Mouse (Mus musculus) urinary bladder, adult 2 months (tissue): ENCODE measurements around the gene 2310033P09Rik. TPM values are rescaled to one million over a fixed set of nuclear protein-coding genes. Genes with fewer than 3 reads are reported as not detected.

Source experiments
- DNase-seq: peaks from one replicate; pipeline ENCODE4 v3.0.0; 2022; ENCODE audit warnings: low spot score
- polyA plus RNA-seq: library from polyadenylated mRNA; depleted of rRNA; stranded (reverse); fragments of >200 nt; gene quantifications from 2 replicates; pipeline ENCODE4 v1.2.3, GENCODE M21; 2012; rRNA removed

Gene 2310033P09Rik
- 23.8 and 26.1 TPM in 2 replicates for polyA plus RNA-seq

DNA sequence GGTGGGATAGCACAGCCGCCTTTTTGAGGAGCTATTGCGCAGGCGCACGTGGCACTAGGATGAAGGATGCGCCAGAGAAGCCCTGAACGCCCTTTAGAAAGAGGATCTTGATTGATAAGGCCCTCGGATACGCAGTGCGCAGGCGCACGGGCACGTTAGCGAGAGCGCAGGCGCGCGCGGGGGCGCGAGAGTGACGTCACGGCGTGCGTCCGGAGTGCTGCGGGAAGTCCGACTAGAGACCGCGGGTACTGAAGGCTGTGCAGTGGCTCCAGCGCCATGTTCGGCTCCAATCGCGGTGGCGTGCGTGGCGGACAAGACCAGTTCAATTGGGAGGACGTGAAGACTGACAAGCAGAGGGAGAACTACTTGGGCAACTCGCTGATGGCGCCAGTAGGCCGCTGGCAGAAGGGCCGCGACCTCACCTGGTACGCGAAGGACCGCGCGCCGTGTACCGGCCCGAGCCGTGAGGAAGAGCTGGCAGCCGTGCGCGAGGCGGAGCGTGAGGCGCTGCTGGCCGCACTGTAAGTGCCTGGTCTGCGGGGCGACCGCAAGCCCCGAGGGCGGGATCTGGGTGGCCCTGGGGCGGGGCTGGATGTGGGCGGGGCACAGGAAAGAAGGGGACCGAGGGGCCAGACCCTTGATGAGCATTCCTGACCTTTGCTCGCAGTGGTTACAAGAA, at the start of gene 2310033P09Rik:
Gene 2310033P09Rik, plus strand, starts transcription at position 169 of the 679 bp plus-strand sequence.
- peak; percentile 84 for DNase-seq

DNA sequence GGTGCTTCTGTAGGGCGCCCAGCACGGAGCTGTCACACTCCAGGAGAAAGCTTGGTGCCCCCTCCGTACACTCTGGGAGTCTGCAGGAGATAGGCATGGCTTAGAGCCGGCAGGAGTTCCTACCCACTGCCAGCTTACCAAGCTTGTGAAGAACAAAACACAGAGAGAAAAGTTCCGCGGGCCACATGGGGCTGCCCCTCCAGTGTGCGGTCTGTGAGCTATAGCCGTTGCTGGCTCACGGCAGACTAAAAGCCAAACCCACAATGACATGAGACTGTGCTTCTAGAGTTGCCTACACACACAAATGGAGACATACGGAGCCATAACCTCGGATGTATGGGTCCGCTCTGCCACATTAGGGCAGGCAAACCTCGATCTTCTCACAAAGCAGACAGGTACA, 49.0 kb upstream of the 2310033P09Rik start:
- no peak for DNase-seq

DNA sequence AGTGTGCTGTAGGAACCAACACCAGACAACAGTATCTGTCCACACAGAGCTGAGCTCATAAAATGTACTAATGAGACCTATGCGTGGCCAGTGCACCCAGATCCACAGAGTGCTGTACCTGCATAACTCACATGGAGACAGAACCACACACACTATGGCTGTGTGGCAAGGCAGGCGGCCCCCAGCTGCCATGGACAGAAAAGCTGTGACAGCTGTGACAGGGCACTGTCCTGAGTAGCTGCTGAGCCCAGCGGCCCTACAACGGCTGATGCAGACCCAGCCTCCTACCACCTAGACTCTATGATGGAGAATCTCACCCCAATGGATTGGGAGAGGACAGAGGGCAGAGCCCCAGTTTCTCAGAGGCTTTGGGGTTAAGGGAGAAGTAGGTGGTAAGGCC, 48.6 kb upstream of the 2310033P09Rik start:
- DNase-seq: no peak

DNA sequence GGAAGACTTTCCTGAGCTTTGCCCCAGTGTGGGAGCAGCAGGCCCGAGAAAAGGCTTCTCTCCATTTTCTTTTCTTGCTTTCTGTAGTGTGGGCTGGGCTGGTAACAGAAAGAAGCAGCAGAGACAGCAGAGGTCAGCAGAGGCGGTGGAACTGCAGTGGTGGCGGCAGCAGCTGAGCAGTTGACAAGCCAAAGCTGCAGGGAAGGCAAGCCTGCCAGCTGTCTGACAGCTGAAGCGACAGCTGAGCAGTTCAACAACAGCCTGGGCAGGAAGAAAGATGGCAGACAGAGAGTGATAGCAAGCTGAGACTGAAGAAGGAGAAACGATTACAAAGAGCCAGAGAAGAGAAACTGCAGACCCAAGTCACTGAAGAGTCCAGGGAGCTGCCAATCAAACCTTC, 46.7 kb upstream of the 2310033P09Rik start:
- no peak for DNase-seq

DNA sequence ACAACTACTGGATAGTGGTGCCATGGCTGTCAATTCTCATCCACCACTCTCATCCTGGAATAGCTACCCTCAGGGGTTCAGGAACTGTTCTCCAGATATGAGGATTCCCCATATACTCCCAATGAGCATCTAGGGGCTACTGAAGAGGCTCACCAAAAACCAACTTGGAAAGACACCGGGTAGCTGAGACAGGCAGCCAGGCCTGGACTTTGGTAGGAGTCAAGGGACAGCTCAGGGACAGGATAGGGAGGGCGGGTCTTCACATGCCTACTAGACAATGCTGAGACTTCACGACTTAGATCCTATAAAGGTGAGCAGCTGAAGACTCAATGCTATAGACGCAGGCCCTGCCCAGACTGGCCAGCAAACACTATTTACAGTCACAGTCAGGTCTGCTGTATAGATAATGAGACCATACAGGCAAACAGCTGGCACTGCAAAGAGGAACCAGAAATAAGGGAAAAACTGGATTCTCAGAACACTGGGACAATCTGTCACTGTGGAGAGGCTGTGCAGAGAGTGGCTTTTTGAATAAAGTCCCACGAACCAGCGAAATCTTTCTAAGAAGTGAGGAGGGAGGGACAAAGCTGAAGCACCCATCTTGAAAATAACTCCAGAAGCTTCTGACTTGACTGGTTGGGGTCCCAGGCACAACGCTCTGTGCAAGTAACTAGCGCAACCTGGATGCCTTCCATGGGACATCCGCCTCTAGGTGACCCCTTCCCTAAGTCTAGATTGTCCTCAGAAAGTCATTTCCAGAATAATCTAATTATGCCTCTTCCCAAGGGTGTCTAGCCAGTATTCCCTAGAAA, 45.5 kb upstream of the 2310033P09Rik start:
- no peak for DNase-seq

DNA sequence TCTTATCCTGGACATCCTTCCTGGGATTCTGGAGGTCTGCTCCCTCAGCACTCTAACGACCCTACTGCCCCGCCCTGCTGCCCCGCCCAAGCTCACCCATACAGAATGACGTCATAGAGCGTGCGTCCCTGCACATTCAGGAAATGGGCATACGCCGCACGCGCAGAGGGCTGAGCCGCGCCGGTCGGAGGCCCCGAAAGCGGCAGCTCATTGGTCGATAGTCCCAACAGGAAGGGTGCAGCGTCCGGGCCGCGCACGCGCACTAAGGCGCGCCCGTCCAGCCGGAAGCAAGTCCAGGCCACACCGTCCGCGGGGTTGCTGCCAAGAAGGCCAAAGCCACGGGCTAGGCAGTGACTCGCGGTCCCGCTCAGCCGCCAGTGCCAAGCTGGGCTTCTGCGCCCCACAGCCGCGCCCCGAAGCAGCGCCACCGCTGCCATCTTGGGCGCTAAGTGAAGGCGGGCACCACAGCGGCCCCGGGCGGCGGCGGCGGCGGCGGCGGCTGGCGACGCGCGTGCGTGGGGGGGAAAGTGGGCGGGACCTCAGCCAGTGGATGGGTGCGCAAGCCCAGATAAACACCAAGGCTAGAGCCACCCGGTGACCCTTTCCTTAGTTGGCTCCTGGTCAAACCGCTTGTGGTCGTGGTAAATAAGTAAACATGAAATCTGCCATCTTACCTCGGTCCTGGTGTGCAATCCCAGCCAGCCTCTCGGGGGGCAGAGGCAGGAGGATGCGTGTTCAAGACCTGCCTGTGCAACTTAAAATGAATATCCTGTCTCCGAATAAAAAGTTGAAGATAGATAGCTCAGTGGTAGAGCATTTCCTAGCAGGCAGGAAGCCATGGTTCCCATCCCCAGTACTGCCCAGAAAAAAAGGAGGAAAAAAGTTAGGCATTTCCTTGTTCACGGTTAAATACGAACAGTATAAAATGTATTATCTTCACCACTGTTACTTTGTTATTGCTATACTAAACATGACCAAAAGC, 44.6 kb upstream of the 2310033P09Rik start, which contains the start of gene Iba57:
Gene Iba57, minus strand, starts transcription at position 485 of the 982 bp plus-strand sequence.
- DNase-seq: peak; percentile 99

DNA sequence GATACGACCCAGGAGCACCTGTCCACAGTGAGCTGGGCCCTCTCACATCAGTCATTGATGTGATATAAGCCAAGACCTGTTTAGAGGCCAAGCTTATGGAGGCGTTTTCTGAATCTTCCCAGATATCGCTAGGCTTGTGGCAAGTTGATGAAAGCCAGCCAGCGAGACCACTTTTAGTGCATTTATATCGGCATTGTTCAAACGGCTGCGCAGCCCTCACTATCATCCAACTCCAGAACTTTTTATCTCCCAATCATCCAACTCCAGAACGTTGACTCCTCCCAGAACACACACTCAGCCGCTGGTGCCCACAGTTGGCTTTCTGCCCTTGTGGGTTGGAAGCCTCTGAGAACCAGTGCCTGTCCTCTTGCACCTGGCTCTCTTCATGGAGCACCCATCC, 43.7 kb upstream of the 2310033P09Rik start:
- DNase-seq: no peak

DNA sequence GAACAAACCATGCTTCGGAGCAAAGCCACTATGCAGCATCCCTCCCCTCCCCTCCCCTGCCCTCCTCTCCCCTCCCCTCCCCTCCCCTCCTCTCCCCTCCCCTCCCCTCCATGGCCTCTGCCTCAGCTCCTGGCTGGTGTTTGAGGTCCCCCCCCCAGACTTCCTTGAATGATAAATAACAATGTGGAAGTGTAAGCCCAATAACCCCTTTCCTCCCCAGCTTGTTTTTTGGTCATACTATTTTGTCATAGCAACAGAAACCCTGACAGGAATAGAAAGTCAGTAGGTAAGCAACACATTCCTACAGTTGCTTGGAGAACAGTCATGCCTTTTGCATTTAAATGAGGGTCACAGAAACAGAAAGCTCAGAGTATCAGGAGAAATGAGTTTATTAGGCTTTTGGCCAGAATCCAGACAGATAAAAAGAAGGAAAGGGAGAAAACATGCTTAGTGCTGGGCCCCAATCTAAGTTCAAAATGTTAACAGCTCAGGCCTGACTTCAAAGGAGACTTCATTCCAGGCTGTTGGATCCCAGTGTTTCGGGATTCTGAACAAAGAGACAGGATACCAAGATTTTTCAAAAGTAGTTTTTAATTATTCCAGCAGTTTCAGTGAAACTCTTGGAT, 42.4 kb upstream of the 2310033P09Rik start:
- no peak for DNase-seq

DNA sequence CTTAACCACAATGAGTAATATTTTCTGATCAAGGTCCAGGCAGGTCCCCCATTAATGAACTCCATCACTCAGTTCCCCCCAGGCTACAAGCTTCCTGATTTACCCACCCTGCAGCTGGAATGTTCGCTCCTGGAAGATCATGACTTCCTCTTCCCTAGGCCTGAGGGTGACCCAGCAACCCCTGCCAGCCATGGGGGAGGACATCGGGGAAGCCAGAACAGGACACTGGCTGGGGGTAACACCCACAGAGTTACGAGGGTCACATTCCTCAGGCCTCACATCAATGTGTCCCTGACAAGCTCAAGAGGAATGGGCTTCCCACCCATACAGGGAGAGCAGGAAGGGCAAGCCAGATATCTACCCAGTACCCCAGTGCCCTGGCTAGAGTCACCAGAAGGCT, 38.3 kb upstream of the 2310033P09Rik start:
- DNase-seq: no peak

DNA sequence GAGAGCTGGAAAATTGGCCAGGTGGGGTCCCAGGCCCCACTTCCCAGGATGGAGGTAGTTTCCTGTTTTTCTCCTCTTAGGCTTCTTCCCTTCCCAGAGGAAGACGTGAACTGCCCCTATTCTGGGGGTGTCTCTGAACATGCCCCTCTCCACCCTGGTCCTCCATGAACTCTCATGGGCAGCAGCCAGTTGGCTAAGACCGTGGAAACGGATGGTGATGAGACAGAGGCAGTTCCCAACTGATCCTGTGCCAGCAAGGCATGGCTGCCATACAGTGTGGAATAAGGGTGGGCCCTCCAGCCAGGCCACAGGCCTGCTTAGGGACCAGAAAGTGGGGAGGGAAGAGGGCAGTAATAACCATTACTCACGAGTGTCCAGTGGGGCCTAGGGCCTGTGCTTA, 37.6 kb upstream of the 2310033P09Rik start:
- no peak for DNase-seq

DNA sequence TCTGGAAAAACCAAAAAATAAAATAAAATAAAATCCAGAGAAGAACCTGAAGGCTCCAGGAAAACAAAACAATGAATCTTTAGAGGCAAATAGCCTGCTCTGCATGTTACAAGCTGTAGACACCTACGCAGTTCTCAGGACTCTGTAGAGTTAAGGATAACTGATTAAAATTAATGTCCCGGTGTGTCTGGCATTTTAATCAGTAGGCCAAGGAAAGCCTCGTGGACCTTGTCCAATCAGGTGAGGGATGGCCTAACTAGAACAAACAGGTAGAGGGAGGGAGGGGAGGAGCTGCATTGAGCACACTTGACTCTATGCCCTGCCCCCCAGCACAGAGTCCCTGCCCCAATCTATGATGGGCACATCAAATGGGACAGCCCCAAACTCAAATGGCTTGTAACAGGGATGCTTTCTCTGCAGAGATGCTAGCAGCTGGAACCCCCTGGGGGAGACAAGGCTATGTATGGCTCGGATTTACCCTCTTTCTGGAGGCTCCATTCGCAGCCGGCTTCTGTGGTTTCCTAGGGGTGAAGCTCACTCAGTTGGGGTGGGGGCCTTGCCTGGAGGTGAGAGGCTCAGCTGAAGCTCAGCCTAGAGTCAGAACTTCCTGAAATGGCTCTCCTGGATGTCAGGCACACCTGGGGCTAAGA, 33.8 kb upstream of the 2310033P09Rik start:
- no peak for DNase-seq

DNA sequence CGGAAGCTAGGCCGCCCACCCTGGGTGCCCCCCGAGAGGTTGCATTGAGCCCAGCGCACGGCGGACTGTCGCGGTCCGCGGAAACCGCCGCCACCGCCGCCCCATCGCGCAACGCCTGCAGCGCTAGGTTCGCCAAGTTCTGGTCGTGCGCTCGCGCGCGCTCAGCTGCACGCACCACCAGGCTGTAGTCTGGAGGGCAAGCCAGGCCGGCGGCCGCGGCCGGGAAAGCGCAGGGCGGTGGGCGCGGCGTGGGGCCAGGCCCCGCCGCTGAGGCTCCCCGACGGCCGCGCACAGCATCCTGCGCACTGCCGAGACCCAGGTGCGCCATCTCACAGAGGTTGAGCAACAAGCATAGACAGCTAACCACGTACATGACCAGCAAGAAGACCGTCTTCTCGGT, 31.6 kb upstream of the 2310033P09Rik start:
- no peak for DNase-seq

DNA sequence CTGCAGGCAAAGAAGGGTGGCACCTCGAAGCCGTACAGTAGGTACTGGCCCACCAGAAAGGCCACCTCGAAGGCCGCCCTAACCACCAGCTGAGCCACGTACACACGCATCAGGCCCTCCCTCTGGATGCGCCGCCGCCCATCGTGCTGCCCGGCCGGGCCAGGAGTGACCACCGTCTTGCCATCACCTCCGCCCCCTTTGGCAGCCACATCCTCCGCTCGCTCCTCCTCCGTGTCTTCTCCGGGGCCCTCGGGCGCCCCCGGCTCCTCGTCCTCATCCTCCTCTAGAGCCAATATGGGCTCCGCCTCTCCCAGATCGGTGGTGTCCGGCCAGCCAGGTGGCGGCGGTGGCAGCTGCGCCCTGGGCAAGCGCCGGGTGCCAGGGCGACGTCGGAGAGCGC, 31.2 kb upstream of the 2310033P09Rik start:
- no peak for DNase-seq

DNA sequence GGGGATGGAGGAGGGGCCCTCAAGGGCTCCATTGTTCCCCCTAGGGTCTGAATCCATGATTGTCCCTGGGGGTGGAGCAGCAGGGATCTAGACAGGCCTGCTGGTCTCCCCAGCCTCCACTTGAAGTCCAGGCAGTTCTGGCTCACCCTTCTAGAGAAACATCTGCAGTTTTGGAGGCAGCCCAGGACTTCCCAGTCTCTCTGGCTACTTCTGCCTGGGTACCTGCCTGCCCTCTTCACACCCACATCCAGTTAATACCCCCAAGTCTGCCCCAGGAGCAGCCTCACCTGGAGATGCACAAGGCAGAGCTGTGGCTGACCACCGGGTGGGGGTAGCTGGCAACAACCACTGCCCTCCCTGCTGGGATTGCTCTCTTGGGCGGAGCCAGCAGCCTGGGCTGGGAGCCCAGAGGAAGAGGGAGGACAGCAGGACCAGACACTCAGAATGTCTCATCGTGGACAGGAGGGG, 25.2 kb upstream of the 2310033P09Rik start, which contains the start of gene Gjc2:
Gene Gjc2, minus strand, starts transcription at position 350 of the 468 bp plus-strand sequence.
- no peak for DNase-seq

DNA sequence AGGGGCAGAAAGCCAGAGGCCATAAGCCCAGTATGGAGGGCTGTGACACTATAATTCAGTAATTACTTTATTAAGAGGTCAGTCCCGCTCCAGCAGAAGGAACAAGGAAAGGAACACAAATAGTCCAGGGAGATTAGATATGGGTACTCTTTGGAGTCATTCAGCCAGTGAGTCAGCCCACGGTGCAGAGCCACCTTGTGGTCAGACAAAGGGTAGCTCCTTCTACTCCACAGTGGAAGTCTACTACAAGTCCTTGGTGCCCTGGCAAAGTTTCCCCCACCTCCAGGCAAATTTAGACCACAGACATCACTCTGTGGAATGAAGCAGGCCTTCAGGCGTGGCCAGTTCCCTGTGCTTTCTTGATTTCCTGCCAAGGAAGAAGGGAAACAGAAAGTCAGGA, 24.3 kb upstream of the 2310033P09Rik start:
- DNase-seq: no peak

DNA sequence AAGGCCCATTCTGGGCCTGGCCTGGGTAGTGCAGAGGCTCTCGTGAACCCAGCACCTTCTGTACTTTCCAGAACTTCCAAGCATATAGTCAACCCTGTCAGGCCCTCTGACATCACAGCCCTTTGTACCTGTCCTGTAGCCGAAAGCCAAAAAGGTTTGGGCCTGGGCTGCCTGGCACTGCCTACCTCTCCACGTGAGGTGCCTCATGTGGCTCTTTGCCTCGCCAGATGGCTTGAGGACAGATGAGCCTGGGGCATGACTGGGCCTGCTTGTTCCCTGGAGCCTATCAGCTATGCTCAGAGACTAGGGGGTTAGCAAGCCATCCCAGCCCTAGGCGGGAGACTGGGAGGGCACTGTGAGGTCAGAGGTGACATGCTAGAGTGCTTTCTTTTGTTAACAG, 22.6 kb upstream of the 2310033P09Rik start:
- no peak for DNase-seq

DNA sequence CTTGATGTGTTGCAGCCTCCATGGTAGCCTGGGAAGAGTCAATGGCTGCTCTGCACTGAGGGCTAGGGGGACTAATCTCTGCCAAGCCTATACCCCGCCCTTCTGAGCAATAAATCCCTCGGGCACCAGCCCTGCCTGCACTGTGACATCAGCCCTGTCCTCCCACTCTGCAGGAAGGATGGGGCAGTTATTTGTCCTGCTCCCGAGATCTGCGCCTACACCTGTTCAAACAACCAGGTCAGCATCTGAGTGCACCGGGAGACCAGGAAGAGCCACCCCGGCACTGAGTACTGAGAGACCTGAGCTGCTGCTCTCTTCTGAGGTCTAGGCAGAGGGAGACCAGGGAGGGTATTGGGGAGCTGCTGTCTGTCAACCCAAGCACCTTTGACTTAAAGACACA, 20.4 kb upstream of the 2310033P09Rik start:
- no peak for DNase-seq

DNA sequence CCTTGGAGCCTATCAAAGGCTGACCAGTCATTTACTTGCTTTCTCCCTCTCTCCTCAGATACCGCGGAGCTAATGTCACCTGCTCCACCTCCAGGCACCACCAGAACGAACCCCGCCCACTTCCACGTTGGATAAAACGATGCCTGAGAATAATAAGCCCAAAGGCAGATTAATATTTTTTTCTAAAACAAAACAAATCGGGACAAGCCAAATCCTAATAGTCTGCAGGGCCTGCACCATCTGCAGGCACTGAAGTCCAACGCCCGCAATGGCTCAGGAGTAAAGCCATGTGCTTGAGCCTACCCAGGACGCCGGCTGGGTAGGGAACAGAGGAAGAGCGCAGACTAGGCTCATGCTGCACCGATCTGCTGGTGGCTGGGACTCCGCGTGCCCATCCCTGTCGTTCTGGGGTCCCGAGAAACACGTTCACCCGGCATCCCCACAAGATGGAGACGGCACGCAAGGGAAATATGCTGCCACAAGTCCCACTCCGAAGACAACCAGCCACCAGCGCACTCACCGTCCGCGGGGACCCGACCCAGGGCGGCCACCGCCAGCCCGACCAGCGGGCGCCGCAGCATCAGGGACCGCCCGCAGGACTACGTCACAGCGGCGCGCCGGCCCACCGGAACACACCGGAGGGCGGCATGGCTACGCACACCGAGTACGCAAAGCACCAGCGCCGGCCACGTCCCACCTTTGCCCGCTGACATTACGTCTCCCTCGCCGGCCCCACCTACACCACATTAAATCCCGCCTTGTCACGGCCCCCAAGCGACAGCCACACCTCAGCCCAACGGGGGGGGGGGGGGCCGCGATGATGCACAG, 16.7 kb upstream of the 2310033P09Rik start:
- peak; percentile 91 for DNase-seq

DNA sequence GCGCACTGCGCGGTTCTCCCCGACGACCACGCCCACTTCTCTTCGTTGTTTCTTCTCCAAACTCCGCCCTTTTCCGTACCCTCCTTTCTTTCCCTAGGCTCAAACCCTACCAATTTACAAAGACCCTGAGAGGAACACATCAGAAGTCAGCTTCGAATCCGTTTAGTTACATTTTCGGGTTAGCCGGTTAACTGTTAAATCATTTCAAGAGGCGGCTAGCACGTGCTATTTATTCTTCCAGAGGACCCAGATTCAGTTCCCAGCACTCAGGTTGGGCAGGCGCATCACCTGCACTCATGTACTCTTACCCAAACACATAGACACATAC, 16.1 kb upstream of the 2310033P09Rik start, which contains the start of gene Guk1:
Gene Guk1, minus strand, starts transcription at position 154 of the 328 bp plus-strand sequence.
- no peak for DNase-seq

DNA sequence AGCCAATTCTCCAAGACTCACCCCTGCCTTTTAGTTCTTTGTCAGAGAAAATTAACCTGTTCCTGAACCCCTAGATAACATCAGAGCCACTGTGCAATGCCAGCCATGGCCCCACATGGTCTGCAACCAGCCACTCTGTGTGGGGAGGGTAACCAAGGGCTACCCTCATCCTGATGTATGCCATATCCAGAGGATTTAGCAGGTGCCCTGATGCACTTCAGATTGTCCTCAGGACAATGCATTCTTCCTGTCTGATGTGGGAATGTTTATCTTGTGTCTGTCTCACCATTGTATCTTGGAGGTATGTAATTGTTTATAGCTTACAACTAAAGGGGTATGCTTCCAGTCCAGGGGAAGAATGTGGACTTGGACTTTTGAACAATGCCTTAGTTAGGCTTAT, 11.9 kb upstream of the 2310033P09Rik start:
- no peak for DNase-seq
